Mouse (Mus musculus): ENCODE measurements around the gene Nr5a2.

- TF ChIP-seq POLR2A (IDR thresholded peaks at IDR 0.05; ENCODE audit: insufficient read length, low read depth) = no peak
- no peak for TF ChIP-seq POLR2AphosphoS2 (IDR thresholded peaks at IDR 0.05; ENCODE audit: insufficient read length, low read depth)
- no peak for TF ChIP-seq USF1 (IDR thresholded peaks at IDR 0.05; ENCODE audit: low read depth)
- TF ChIP-seq TCF3 (IDR thresholded peaks at IDR 0.05; ENCODE audit: insufficient read length, low read depth) = no peak
Observed at GRCm38 (mm10) chr1:136840512-136840911, 119.7 kb downstream of the Nr5a2 start.

Measured in myocyte (in vitro differentiated cells).